26 mouse cellular contexts compared by ENCODE assay signal in genomic region chr5:105839740-105840310, GRCm38 (mm10). TPM values are rescaled to one million over a fixed set of nuclear protein-coding genes. Genes with fewer than 3 reads are reported as not detected.
DNase-seq lines count a peak whose midpoint lies in the region; ATAC-seq and TF ChIP-seq lines count a peak whose summit lies in the region.
"Had no signal": no experiment of that assay in that cellular context is flagged by ENCODE, and none has a peak within 500 bp of the region (broad histone marks: within the 10 kb centered on the region; RNA-seq: fewer than 3 reads in every experiment).

No protein-coding gene starts in this region.

- H3K4me2 ChIP-seq in forebrain, postnatal 0 days (ENCODE audit: low read depth) = no peak overlapping the region
- H3K4me2 ChIP-seq: midbrain, embryonic 11.5 days; neural tube, embryonic 13.5 days had no signal

- no peaks in the 10 kb centered on the region for H3K79me2 ChIP-seq in C2C12 (ENCODE audit: control insufficient read depth, insufficient read depth)

- no peaks in the 10 kb centered on the region for H3K4me1 ChIP-seq in forebrain, postnatal 0 days (ENCODE audit: insufficient read depth)
- H3K4me1 ChIP-seq: hindbrain, embryonic 10.5 days; limb, embryonic 10.5 days had no signal

- H3K4me3 ChIP-seq in C2C12 (ENCODE audit: insufficient read depth, poor library complexity, severe bottlenecking) = no peak overlapping the region
- no peak overlapping the region for H3K4me3 ChIP-seq in forebrain, postnatal 0 days (ENCODE audit: low read depth, low read length)
- H3K4me3 ChIP-seq: heart, adult 2 months; hindbrain, embryonic 10.5 days; limb, embryonic 10.5 days; neural tube, embryonic 13.5 days had no signal

- intact Hi-C loops in heart, postnatal 10 days (cut with DNase I) = no loop called here

- peak; percentile 6 for TF ChIP-seq CTCF in C2C12 (IDR thresholded peaks at IDR 0.05; ENCODE audit: control insufficient read depth, insufficient read depth, insufficient read length)
- TF ChIP-seq CTCF in forebrain, postnatal 0 days (IDR thresholded peaks at IDR 0.05; ENCODE audit: low read depth) = no peak

- H3K27me3 ChIP-seq in C2C12 (ENCODE audit: control insufficient read depth, insufficient read depth, insufficient read length) = no peaks in the 10 kb centered on the region
- no peaks in the 10 kb centered on the region for H3K27me3 ChIP-seq in forebrain, postnatal 0 days (ENCODE audit: insufficient read depth, low read length)
- H3K27me3 ChIP-seq: neural tube, embryonic 13.5 days had no signal

- no peaks in the 10 kb centered on the region for H3K36me3 ChIP-seq in C2C12 (ENCODE audit: control insufficient read depth, insufficient read depth)
- no peaks in the 10 kb centered on the region for H3K36me3 ChIP-seq in forebrain, postnatal 0 days (ENCODE audit: insufficient read depth)
- H3K36me3 ChIP-seq: G1E; hindbrain, embryonic 10.5 days; limb, embryonic 10.5 days; neural tube, embryonic 13.5 days had no signal

- no peak overlapping the region for H3ac ChIP-seq in C2C12 (ENCODE audit: control insufficient read depth, insufficient read length, low read depth)

- DNase-seq in NIH3T3 (ENCODE audit: low read depth) = peak; percentile 31
- peak; percentile 82 for DNase-seq in induced T-regulatory cell, adult 2 months (ENCODE audit: low read depth)
- no peak for DNase-seq in adrenal gland, postnatal 10 days
- DNase-seq in forebrain, postnatal 0 days = no peak
- DNase-seq in heart, postnatal 4 days = no peak
- no peak for DNase-seq in heart, postnatal 10 days
- DNase-seq: adrenal gland, postnatal 14 days; cerebellum, adult 11 months; cerebellum, postnatal 10 days; embryo, embryonic 11 days; heart, adult 2 months; kidney, adult 9 months; kidney, postnatal 25 days; layer of hippocampus, adult 9-11 months; lung, adult 2 months; right cerebral cortex, adult 18-20 months; thymus, postnatal 4 days had no signal

- H3K9ac ChIP-seq in forebrain, postnatal 0 days = no peak overlapping the region
- H3K9ac ChIP-seq: neural tube, embryonic 13.5 days had no signal

- no peaks in the 10 kb centered on the region for H3K79me3 ChIP-seq in C2C12 (ENCODE audit: low read depth)

- H3K27ac ChIP-seq in forebrain, postnatal 0 days (ENCODE audit: low read depth, low read length) = no peak overlapping the region
- H3K27ac ChIP-seq: heart, adult 2 months; hindbrain, embryonic 10.5 days; hindbrain, postnatal 0 days; limb, embryonic 10.5 days; neural tube, embryonic 13.5 days had no signal

- no peaks in the 10 kb centered on the region for H3K9me3 ChIP-seq in forebrain, postnatal 0 days (ENCODE audit: low read length)
- H3K9me3 ChIP-seq: hindbrain, embryonic 10.5 days; limb, embryonic 10.5 days; neural tube, embryonic 13.5 days had no signal

- 73% methylated on average over 13 of the region's 13 CpGs for WGBS in forebrain, postnatal 0 days

- peak; percentile 58 for ATAC-seq in CD4-positive, CD25-positive, alpha-beta regulatory T cell, adult 4 months
- ATAC-seq in forebrain, postnatal 0 days = no peak
- ATAC-seq: forebrain, embryonic 16.5 days; hindbrain, postnatal 0 days had no signal

TF ChIP-seq in C2C12, 6 proteins besides CTCF, POLR2A, EP300 and RAD21:
- no peak for TF ChIP-seq MAX (IDR thresholded peaks at IDR 0.05)
- TF ChIP-seq USF1 (IDR thresholded peaks at IDR 0.05; ENCODE audit: low read depth) = no peak
- no peak for TF ChIP-seq FOSL1 (IDR thresholded peaks at IDR 0.05; ENCODE audit: insufficient read depth, low read length, poor library complexity, severe bottlenecking)
- no peak for TF ChIP-seq MYOG (IDR thresholded peaks at IDR 0.05; ENCODE audit: control insufficient read depth, extremely low read depth, insufficient read length)
- no peak for TF ChIP-seq MYOD1 (IDR thresholded peaks at IDR 0.05; ENCODE audit: control insufficient read depth, insufficient read length, low read depth)
- no peak for TF ChIP-seq CEBPB (IDR thresholded peaks at IDR 0.05; ENCODE audit: low read depth)

RNA-seq across cellular contexts. Expression of gene Zfp326, which starts 36.5 kb away (rescaled TPM):
- 12.6 TPM for polyA plus RNA-seq in C2C12 (2012; fragmentation: generic; extraction: Trizol)
- polyA plus RNA-seq in CD4-positive, CD25-positive, alpha-beta regulatory T cell, adult 4 months (2017; shearing (Covaris generic)) = 10 to 100 TPM; 12.9 to 19.7 TPM
- total RNA-seq in adrenal gland, postnatal 10 days (2021) = 10 to 100 TPM; 25.3 to 29.7 TPM
- 22.3 and 36.0 TPM in 2 replicates for total RNA-seq in forebrain, postnatal 0 days (2014; rRNA removed)
- polyA plus RNA-seq in forebrain, postnatal 0 days (2015; fragmentation: Nextera tagmentation; extraction: Ambion mirVana) = 25.4 and 35.5 TPM in 2 replicates
- 10 to 100 TPM; 31.6 to 32.1 TPM for total RNA-seq in heart, postnatal 4 days (2021)
- total RNA-seq in heart, postnatal 10 days (2021) = 10 to 100 TPM; 21.1 to 21.9 TPM

Comparison
In these comparisons a context has a peak if more than half of its experiments do, and no peak if none do; other contexts are left out.
1. DNase-seq: peak in NIH3T3 (single experiment) and induced T-regulatory cell, adult 2 months (single experiment); none in adrenal gland, postnatal 10 days (single experiment), forebrain, postnatal 0 days (single experiment), heart, postnatal 4 days (single experiment) and heart, postnatal 10 days (0 of 2).